Mouse (Mus musculus) Muller cell, postnatal 12 days (primary cell): Measurements from ENCODE around the gene Epb41l3.

Experiments
- DNase-seq: peaks from one replicate; pipeline ENCODE4 v3.0.0-alpha.2; 2015; ENCODE audit errors: inconsistent ontology term

Gene Epb41l3

DNA sequence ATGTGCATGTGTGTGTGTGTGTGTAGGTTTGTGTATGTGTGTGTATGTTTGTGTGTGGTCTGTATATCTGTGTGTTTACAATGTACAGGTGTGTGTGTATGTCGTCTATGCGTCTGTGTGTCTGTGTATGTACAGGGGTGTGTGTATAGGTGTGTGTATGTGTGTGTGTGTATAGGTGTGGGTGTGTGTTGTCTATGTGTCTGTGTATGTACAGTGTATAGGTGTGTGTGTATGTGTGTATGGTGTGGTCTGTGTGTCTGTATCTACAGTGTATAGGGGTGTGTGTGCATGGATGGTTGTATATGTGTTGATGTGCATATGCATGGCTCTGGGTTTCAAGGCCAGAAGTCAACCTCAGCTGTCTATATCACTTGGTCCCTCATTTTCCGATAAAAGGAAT is 161.7 kb downstream of the Epb41l3 start:
- DNase-seq: no peak

DNA sequence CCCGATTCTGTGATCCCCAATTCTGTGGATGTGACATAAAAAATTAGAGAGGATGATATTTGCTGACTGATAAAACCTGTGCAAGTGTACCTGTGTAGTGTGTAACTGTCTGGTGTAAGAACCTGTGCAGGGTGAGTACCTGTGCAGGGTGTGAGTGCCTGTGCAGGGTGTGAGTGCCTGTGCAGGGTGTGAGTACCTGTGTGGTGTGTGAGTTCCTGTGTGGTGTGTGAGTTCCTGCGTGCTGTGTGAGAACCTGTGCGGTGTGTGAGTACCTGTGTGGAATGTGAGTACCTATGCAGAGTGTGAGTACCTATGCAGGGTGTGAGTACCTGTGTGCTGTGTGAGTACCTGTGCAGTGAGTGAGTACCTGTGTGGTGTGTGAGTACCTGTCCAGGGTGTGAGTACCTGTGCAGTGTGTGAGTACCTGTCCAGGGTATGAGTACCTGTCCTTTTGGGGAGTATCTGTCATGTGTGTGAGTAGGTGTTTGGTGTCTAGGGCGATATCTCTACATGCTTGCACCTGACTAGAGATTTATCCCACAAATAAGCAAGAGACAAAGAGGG is 163.4 kb downstream of the Epb41l3 start:
- no peak for DNase-seq

DNA sequence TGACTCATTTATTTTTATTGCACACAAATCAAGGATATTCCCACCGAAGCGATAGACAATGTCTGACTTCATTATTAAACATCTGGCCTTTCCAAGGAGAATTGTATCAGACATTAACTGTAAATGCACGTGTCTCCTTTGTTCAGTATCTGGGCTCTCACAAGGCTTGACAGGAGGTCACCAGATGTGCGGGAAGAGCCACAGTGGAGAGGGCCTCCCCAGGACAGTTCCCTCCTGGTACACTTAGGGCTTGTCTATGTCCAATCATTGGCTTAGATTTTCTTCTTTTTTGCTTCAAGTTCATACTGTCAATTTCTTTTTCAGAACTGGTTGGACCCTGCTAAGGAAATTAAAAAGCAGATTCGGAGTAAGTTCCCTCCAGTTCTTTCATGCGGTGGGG is 163.9 kb downstream of the Epb41l3 start:
- no peak for DNase-seq

DNA sequence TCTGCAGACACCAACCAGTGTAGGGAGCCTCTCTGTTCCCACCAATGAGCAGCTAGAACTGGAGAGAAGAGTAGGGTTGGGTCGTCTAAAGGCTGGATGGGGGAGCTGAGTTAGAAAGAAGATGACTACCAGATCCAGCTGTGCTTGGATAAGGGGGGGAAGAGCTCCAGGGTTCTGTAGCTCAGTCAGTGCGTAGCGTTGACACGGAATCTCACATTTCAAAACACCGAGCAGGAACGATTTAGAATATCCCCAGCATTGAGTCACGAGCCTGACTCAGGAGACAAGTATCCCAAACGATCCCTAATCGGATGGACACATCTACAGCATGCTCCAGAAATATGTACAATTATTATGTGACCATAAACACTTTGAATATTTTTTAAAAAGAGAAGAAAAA is 180.4 kb downstream of the Epb41l3 start:
- peak; percentile 3 for DNase-seq

DNA sequence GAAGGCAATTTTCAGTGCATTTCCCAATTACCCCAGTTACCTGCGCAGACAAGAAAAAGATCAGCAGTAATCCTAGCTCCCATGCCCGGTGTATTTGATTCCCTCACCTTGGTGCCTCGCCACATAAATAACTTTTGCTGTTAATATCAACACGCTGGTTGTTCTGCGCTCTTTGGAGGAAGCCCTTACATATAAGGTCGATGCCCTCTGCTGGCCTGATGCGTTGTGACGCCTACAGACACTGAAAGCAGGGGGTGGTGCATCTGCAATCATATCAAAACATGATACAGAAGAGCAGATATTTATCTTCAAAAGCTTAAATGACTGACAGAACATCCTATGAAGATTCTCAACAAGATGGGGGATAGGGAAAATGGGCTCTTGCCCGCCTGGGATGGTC is 181.0 kb downstream of the Epb41l3 start:
- DNase-seq: no peak

DNA sequence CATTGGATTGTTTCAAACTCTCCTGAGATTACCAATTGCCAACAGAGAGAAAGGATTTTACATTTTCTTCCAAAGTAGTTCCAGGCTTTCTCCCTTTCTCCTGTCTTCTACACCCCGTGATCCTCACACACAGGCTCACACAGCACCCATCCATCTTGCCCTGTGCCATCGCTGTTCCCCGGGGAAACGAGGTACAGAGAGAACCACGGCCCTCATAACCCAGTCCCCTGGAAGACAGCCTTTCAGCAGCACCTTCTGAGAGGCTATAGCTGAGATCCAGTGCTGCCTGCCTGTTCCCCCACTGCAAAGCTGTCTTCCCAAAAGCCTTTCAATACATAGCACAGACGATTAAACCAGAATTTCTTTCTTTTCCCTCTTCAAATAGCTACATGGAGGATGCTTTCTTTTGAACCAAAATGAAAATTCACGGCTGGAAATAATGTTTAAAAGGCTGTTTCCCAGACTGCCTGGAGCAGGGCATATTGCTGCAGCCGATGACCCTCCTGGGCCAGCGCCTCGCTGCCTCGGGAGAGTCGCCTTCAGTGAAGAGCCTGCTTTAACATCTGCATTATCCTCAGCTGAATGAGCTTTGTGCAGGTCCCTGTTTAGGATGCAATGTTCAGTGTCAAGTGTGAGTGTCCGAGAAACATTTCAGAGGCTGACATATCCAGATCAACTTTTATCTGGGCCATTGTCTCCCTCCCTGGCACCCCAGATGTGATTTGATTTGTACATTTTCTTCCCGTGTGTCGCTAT is 188.5 kb downstream of the Epb41l3 start:
- no peak for DNase-seq

DNA sequence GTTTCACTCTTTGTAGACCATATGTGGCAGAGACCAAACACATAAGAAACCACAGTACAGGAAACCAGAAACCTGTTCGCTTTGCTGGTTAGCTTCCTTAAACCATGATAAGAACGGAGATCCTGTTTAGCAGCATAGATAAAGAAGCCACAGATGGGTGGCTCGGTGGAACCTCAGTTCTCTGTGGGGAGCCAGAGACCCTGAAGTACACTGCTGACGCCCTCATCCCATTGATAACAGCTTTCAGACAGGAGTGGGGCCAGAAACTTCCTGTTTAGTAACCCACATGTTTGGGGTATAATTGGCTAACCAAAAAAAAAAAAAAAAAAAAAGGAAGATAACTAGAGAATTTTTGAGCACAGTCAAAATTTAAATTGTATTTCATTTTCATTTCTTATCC is 189.7 kb downstream of the Epb41l3 start:
- DNase-seq: no peak

DNA sequence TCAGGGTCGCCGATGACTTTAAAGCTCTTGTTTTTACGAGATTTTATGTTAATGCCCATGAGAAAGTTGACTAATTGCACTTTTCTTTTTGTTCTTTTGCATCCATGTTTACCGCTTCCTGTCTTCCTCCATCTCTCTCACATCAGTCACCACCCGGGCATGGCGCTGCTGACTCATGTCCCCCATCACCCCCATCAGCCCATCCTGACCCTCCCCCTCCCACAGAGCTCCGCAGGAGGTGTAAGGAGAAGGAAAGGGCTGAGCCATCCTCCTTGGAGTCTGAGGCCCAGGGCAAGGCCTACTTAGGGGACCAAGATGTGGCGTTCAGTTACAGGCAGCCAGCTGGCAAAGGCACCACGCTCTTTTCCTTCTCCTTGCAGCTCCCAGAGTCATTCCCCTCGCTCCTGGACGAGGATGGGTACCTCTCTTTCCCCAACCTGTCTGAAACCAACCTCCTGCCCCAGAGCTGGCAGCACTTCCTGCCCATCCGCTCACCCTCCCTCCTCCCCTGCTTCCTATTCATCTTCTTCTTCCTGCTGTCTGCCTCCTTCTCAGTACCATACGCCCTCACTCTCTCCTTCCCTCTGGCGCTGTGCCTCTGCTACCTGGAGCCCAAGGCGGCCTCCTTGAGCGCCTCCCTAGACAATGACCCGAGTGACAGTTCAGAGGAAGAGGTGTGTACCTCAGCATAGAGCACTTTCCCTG is 190.4 kb downstream of the Epb41l3 start:
- no peak for DNase-seq

DNA sequence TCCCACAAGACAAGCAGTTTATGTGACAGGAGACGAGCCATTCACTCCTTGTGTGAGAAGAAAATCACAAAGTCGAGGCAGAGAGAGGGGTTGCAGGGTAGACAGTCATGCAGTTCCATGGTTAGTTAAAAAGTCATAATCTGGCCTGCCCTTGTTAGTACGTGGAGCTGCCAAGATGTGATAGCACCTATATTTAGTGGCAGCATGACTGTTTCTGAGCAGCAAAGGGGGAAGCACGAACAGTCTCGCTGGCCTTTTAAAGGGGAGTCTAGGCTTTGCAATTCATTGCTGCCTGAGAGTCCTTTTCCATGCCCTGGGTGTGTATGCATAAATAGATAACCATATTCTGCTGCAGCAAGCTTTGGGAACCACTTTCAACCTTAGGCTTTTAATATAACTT is 191.5 kb downstream of the Epb41l3 start:
- no peak for DNase-seq

DNA sequence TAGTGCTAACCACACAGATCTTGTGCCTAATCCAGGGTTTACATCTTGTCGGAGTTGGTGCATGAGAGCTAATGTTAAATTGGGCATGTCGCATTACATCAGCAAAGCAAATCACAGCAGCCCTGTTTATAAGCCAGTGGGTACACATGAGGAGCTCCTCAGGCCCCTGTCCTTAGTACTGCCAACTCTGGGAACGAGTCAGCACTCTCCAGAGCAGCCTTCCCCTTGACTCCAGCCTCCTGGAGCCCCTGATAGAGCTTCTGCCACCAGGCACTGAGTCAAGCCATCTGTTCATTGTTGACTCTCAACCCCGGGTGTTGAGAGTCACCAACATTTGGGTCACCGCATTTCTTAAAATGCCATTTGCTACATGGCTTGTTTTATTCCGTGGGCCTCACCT is 192.0 kb downstream of the Epb41l3 start:
- DNase-seq: no peak

DNA sequence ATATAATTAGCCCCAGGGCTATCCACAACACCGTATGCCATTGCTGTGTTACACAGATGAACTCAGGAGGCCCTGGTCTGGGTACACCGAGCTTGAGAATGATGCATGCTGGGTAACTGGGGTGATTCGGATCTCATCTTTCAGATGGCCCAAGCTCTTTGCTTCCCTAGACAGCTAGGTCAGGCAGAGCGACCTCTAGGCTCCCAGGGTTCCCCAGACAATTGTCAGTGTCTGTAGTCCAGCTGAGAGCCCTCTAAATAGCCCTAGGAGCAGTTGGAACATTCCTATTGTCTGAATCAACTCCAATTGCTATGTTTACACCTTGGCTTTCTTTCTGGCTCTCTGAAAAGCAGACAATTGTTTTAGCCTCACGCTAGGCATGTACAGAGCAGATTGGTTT is 201.9 kb downstream of the Epb41l3 start:
- DNase-seq: peak; percentile 32

DNA sequence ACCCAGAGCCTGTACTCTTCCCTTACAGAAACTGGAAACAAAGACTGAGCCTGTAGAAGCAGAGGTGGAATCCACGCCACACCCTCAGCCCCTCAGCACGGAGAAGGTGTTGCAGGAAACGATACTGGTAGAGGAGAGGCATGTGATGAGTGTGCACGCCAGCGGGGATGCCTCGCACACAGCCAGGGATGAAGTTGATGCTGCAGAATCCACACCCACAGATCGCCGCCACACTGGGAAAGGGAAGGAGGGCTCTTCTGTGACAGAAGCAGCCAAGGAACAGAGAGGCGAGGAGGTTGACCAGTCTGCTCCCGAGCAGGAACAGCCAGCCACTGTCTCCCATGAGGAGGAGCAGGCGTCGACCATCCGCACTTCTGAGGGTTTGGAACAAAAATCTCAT is 209.0 kb downstream of the Epb41l3 start:
- DNase-seq: no peak

DNA sequence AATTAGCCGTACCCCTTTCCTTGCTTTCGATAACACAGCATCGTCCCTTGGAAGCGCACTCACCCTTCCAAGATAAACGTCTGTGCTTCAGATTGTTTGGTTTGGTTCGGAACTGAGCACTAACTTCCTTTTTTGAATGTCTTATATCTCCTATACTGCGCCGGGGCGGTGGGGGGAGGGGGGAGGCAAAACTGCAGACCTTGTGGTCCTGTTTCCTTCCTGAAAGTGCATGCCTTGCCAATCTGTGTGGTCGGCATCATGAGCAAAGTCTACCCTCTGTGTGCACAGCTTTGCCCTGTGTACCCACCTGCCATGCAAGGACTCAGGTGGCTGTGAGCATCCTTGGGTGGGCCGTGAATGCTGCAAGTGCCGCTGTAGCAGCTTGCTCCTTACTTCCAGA is 212.6 kb downstream of the Epb41l3 start:
- no peak for DNase-seq

DNA sequence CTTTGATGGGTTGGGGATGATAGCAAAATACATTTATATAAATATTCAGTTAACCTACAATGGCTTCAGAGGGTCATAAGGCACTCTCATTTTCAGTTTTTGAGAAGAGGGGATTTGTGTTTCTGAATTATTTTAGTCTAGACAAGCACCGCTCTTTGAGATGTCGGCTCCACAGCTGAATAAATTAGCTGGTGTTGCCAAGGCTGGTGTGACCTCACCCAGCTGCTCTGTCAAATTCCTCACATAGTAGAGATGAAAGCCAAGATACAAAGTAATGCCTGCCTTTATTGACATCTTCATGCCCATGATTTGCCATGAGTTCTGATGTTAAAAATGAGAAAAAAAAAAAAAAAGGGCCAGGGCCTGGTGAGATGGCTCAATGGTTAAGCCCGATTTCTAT is 214.8 kb downstream of the Epb41l3 start:
- DNase-seq: no peak

DNA sequence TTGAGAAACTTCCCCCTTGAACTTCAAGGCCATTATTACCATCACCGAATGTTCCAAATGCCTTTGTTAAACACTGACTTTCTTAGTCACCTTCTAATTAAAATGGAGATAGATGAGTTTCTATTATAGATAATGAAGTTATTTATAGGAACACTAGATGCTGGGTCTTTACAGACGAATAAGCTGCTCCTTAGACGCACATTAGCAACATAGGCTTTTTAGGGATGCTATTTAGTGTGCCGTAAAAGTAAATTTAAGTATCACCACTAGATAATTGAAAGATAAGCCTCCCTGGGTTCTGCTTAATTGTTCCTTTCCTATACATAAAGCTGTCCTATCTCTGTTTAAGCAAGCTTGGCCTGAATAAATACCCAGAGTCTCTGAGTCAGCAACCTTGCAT is 226.1 kb downstream of the Epb41l3 start:
- no peak for DNase-seq

DNA sequence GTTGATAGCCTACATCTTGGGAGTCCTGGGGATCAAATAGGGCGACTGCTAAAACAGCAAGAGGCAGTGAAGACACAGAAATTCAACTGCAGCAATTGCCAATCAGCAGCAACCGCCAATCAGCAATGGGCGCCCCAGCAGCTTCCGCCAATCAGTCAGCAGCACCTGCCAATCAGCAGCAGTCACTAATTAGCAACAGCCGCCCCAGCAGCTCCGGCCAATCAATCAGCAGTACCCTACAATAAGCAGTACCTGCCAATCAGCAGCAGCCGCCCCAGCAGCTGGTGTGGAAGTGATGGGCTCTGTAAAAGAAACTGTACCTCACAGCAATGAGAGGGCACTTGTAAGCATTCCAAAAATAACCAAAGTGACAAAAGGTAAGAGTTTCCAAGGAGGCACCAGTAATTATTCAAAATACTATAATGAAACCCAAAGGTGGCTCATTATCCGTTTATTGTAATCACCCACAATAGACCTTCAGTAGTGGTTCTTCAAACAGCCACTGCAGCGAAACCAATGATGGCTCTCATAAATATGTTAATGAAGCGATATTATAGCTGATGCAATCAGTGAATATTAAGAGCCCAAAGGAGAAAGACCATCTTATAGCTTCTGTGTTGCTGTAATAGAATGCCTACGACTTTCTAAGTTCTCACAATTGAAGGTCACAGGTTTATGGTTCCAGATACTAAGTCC is 228.2 kb downstream of the Epb41l3 start:
- DNase-seq: no peak

DNA sequence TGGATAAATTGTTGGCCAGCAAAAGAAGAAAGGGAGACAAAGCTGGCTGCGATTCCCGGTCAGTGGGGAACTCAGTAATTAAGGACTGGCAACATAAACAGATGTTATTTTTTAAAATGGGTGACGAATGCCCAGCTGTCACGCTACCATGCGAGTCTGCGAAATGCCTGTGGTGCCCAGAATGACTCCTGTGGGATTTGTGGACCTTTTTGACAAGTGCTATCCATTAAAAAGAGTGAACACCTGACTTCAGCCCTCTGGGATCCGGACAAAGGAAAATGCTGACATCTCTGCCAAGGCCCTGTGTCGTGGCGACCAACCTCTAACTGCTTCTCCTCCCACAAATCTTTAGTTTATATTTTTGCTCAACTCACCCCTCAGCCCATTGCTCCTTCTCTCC is 232.2 kb downstream of the Epb41l3 start:
- DNase-seq: no peak

DNA sequence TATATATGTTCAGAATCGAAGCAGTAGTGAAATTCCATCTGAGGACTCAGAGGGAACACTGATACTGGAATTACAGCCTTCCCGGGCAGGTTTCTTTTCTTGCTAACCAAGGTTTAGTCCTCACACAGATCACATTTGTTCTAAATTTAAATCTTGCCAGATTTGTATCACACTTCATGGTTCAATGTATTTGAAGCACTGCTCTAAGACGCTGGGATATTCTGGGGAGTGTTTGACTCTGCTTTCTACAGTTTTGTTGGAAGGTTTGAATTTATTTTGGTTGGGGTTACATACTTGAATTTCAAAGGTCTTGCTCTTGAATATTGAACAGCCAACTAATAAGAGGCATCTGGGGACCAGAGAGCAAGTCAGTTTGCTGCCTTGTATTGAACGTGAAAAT is 234.4 kb downstream of the Epb41l3 start:
- DNase-seq: no peak

DNA sequence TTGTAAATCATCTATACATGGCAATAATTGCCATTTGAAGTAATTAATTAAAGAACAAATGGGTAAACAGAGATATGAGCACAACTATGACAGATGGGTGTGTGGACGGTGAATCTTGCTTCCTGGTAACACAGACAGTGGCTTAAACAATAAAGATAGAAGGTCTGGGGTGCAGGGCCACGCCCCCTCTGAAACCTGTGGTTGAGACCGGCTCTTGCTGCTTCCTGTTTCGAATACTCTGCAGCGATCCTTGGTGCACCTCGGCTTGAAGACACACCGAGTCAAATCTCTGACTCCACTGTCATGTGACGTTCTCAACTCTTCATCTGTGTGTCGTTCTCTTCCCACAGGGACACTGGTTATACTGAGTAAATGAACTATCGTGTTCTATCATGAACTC is 245.0 kb downstream of the Epb41l3 start:
- DNase-seq: no peak

DNA sequence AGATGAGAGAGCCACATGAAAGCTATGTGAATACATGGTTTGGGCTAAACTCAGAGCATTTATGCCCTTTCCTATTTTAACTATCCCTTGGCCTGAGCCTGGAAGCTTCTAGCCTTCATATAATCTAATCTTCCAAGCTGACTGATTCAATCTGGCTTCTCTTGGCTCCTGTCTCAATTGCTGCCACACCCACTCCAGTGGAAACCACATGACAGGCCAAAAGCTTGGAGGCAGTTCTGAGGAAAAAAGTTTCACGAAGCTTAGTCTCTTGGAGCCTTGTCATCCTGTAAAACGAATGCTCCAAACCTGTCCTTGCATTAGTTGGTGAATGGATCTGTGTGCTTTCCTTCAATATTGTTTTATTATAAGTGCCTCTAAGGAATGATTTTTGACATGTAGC is 247.2 kb downstream of the Epb41l3 start:
- DNase-seq: no peak
